Mouse (Mus musculus) brain, embryonic 14.5 days (tissue): ENCODE results near the gene Tktl2.

Experiments used
- CTCF ChIP-seq: fragments of 200-500 bp; IDR thresholded peaks from 2 replicates; pipeline ENCODE4 v1.5.1; 2012; ENCODE audit warnings: inconsistent platforms, mild to moderate bottlenecking, moderate library complexity, borderline replicate concordance; ENCODE audit not compliant: insufficient read depth, insufficient read length; ENCODE audit errors: extremely low read depth
- POLR2A ChIP-seq: fragments of 200-500 bp; IDR thresholded peaks from 2 replicates; pipeline ENCODE4 v1.6.1; 2012; ENCODE audit warnings: mild to moderate bottlenecking, inconsistent platforms, borderline replicate concordance; ENCODE audit not compliant: poor library complexity, insufficient read depth, insufficient read length, severe bottlenecking; ENCODE audit errors: extremely low read depth

DNA sequence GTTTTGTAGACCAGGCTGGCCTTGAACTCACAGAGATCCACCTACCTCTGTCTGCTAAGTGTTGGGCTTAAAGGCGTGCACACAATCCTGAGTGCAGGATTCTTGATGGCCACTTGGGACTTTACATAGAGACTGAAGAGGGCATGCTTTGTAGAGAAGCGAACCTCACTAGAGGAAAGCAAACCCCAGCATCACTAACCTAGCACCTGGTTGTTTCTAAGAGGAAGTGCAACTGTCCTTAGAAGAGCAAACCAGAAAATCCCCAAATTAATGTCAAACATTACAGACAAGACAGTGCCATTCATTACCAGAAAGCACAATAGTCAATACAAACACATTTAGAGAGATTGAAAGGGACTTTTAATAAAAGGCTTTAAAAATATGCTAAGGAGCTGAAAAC is 8.2 kb upstream of the Tktl2 start:
- TF ChIP-seq POLR2A (no peak), CTCF (no peak)
